ENCODE assay signal across 25 mouse cellular contexts in the genomic region with DNA sequence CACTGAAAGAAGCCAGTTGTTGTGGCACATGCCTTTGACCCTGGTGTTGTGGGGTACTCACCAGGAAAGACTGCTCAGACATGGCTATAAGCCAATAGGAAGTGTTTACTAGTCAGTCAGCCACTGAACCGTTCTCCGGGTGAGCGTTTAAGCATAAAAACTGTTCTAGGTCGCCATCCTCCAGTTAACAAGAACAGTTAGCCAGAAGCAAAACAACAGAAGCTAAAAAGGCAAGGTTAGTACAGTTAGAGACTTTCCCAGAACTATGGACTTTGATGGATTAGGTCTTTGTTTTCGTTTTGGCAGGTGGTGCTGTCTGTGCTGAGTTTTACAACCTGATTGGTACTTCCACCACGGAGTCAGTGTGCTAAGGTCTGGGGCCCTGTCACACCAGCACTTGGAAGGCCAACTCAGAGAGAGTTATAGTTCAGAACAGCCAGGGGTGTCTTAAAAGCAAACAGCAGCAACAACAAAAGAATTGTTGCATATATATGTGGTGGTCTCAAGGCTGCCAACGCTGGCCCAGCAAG. TPM values are rescaled to one million over a fixed set of nuclear protein-coding genes. Genes with fewer than 3 reads are reported as not detected.
A peak's percentile ranks its signal among the peaks of the same experiment; 100 is the strongest.
DNase-seq lines count a peak whose midpoint lies in the region; ATAC-seq and TF ChIP-seq lines count a peak whose summit lies in the region.
"Had no signal": no experiment of that assay in that cellular context is flagged by ENCODE, and none has a peak within 500 bp of the region (broad histone marks: within the 10 kb centered on the region; RNA-seq: fewer than 3 reads in every experiment).

No protein-coding gene starts in this region.

- H3K27me3 ChIP-seq in liver, postnatal 0 days (ENCODE audit: insufficient read depth, low read length): no peaks in the 10 kb centered on the region
- H3K27me3 ChIP-seq in liver, embryonic 12.5 days (replicated peaks): no peaks in the 10 kb centered on the region; the same call in 1 of the 2 replicates
- H3K27me3 ChIP-seq in intestine, embryonic 16.5 days (replicated peaks; ENCODE audit: control insufficient read depth, insufficient read depth, low read length): no peaks in the 10 kb centered on the region
- H3K27me3 ChIP-seq: embryonic facial prominence, embryonic 12.5 days; forebrain, embryonic 13.5 days; heart, embryonic 13.5 days; liver, embryonic 13.5 days; lung, embryonic 15.5 days; neural tube, embryonic 12.5 days had no signal

- H3K27ac ChIP-seq in liver, postnatal 0 days (ENCODE audit: low read depth): peak overlapping the region; percentile 75
- no peak overlapping the region for H3K27ac ChIP-seq in liver, embryonic 12.5 days
- peak overlapping the region; percentile 85 for H3K27ac ChIP-seq in bone marrow, adult 2 months (ENCODE audit: control insufficient read depth, insufficient read depth, low read depth, low read length, poor library complexity)
- peak overlapping the region; percentile 38; the same call in 1 of the 2 replicates for H3K27ac ChIP-seq in intestine, embryonic 16.5 days (ENCODE audit: low read length)
- H3K27ac ChIP-seq: embryonic facial prominence, embryonic 12.5 days; forebrain, embryonic 13.5 days; heart, embryonic 13.5 days; liver, embryonic 13.5 days; lung, embryonic 15.5 days; neural tube, embryonic 12.5 days had no signal

- TF ChIP-seq POLR2A in bone marrow, adult 2 months (IDR thresholded peaks at IDR 0.05; ENCODE audit: borderline replicate concordance, control insufficient read depth, low read depth, low read length): no peak

- no peak for TF ChIP-seq EP300 in liver, postnatal 0 days (IDR thresholded peaks at IDR 0.05; ENCODE audit: low read depth)

- H3K4me3 ChIP-seq in liver, postnatal 0 days (ENCODE audit: low read depth, low read length): no peak overlapping the region
- H3K4me3 ChIP-seq in liver, embryonic 12.5 days: no peak overlapping the region
- no peak overlapping the region for H3K4me3 ChIP-seq in bone marrow, adult 2 months (replicated peaks; ENCODE audit: control insufficient read depth, low read depth, low read length)
- H3K4me3 ChIP-seq in intestine, embryonic 16.5 days (ENCODE audit: low read length): no peak overlapping the region
- H3K4me3 ChIP-seq: embryonic facial prominence, embryonic 12.5 days; erythroblast, embryonic 14.5 days; forebrain, embryonic 13.5 days; heart, embryonic 13.5 days; liver, embryonic 13.5 days; lung, embryonic 15.5 days; neural tube, embryonic 12.5 days had no signal

- no peak overlapping the region; the same call in 1 of the 2 replicates for H3K9ac ChIP-seq in liver, postnatal 0 days (replicated peaks)
- no peak overlapping the region for H3K9ac ChIP-seq in liver, embryonic 12.5 days
- no peak overlapping the region for H3K9ac ChIP-seq in intestine, embryonic 16.5 days (ENCODE audit: low read depth, low read length)
- H3K9ac ChIP-seq: embryonic facial prominence, embryonic 12.5 days; forebrain, embryonic 13.5 days; heart, embryonic 13.5 days; liver, embryonic 13.5 days; lung, embryonic 15.5 days; neural tube, embryonic 12.5 days had no signal

- H3K4me1 ChIP-seq in liver, postnatal 0 days (ENCODE audit: insufficient read depth): peaks cover 16% of the 10 kb centered on the region
- H3K4me1 ChIP-seq in liver, embryonic 12.5 days: peaks cover 18% of the 10 kb centered on the region
- H3K4me1 ChIP-seq in bone marrow, adult 2 months (ENCODE audit: control insufficient read depth, insufficient read depth, low read length): peaks cover 3% of the 10 kb centered on the region; the same call in 1 of the 2 replicates
- peaks cover 11% of the 10 kb centered on the region for H3K4me1 ChIP-seq in intestine, embryonic 16.5 days (ENCODE audit: control insufficient read depth, insufficient read depth, low read length)

- peak; percentile 16; the same call in 1 of the 2 replicates for ATAC-seq in liver, postnatal 0 days
- no peak for ATAC-seq in liver, embryonic 12.5 days
- ATAC-seq in intestine, embryonic 16.5 days: peak; percentile 64
- ATAC-seq: forebrain, embryonic 13.5 days; hindbrain, embryonic 16.5 days had no signal

- no peak for DNase-seq in liver, postnatal 0 days
- peak; percentile 30 to 46 for DNase-seq in kidney, postnatal 36 days
- DNase-seq in natural killer cell, adult 2 months (ENCODE audit: low spot score in 2 of 2): no peak
- no peak for DNase-seq in cerebellum, adult 11 months
- DNase-seq: cerebellum, adult 9-11 months; gastrocnemius, postnatal 10 days; heart, adult 11 months; liver, embryonic 13.5 days; lung, postnatal 4 days; right cerebral cortex, postnatal 14 days; thymus, postnatal 36 days had no signal

- no peaks in the 10 kb centered on the region for H3K36me3 ChIP-seq in liver, postnatal 0 days (replicated peaks; ENCODE audit: insufficient read depth, low read length)
- H3K36me3 ChIP-seq in liver, embryonic 12.5 days: no peaks in the 10 kb centered on the region
- H3K36me3 ChIP-seq in intestine, embryonic 16.5 days (ENCODE audit: control insufficient read depth, insufficient read depth, low read length): no peaks in the 10 kb centered on the region
- H3K36me3 ChIP-seq: embryonic facial prominence, embryonic 12.5 days; heart, embryonic 13.5 days; liver, embryonic 13.5 days; lung, embryonic 15.5 days; neural tube, embryonic 12.5 days had no signal

- 48% methylated on average over 7 of the region's 7 CpGs for WGBS in liver, postnatal 0 days (ENCODE audit: insufficient replicate concordance)
- 67% methylated on average over 7 of the region's 7 CpGs for WGBS in liver, embryonic 12.5 days (ENCODE audit: insufficient replicate concordance)
- 20% methylated on average over 7 of the region's 7 CpGs for WGBS in bone marrow, adult 2 months
- WGBS in intestine, embryonic 16.5 days: 46% methylated on average over 7 of the region's 7 CpGs

- no peak overlapping the region for H3K4me2 ChIP-seq in liver, postnatal 0 days (ENCODE audit: low read depth, low read length)
- no peak overlapping the region for H3K4me2 ChIP-seq in liver, embryonic 12.5 days
- H3K4me2 ChIP-seq in intestine, embryonic 16.5 days (ENCODE audit: low read depth, low read length): no peak overlapping the region
- H3K4me2 ChIP-seq: embryonic facial prominence, embryonic 12.5 days; forebrain, embryonic 13.5 days; heart, embryonic 13.5 days; liver, embryonic 13.5 days; lung, embryonic 15.5 days; neural tube, embryonic 12.5 days had no signal

- no peaks in the 10 kb centered on the region for H3K9me3 ChIP-seq in liver, postnatal 0 days (ENCODE audit: low read length)
- no peaks in the 10 kb centered on the region for H3K9me3 ChIP-seq in liver, embryonic 12.5 days (replicated peaks)
- no peaks in the 10 kb centered on the region for H3K9me3 ChIP-seq in intestine, embryonic 16.5 days (ENCODE audit: control insufficient read depth, low read length)
- H3K9me3 ChIP-seq: embryonic facial prominence, embryonic 12.5 days; forebrain, embryonic 13.5 days; heart, embryonic 13.5 days; liver, embryonic 13.5 days; lung, embryonic 15.5 days; neural tube, embryonic 12.5 days had no signal

- TF ChIP-seq CTCF in liver, postnatal 0 days (IDR thresholded peaks at IDR 0.05; ENCODE audit: low read depth): no peak
- TF ChIP-seq CTCF in bone marrow, adult 2 months (IDR thresholded peaks at IDR 0.05; ENCODE audit: control insufficient read depth, insufficient read depth, low read length): no peak

RNA-seq across cellular contexts. Expression of a gene that starts 6.3 kb away (rescaled TPM):
- 151 and 153 TPM in 2 replicates for polyA plus RNA-seq in liver, postnatal 0 days (2015; fragmentation: Nextera tagmentation; extraction: Ambion mirVana)
- 218 and 230 TPM in 2 replicates for polyA plus RNA-seq in liver, embryonic 12.5 days (2016; fragmentation: Nextera tagmentation; extraction: Ambion mirVana)
- 173 and 200 TPM in 2 replicates for polyA plus RNA-seq in bone marrow, adult 2 months (2011; ENCODE audit: insufficient read depth, insufficient read length, low replicate concordance, missing spikeins)
- 266 and 271 TPM in 2 replicates for polyA plus RNA-seq in intestine, embryonic 16.5 days (2015; fragmentation: Nextera tagmentation; extraction: Ambion mirVana)

RNA-seq across cellular contexts. Expression of a gene that starts 10.2 kb away (rescaled TPM):
- not detected in 2 replicates for polyA plus RNA-seq in liver, postnatal 0 days (2015; fragmentation: Nextera tagmentation; extraction: Ambion mirVana)
- polyA plus RNA-seq in liver, embryonic 12.5 days (2016; fragmentation: Nextera tagmentation; extraction: Ambion mirVana): not detected in 2 replicates
- polyA plus RNA-seq in bone marrow, adult 2 months (2011; ENCODE audit: insufficient read depth, insufficient read length, low replicate concordance, missing spikeins): not detected in 2 replicates
- polyA plus RNA-seq in intestine, embryonic 16.5 days (2015; fragmentation: Nextera tagmentation; extraction: Ambion mirVana): 0.10 TPM in 1 of 2 replicates, not detected in the other
- polyA plus RNA-seq: C2C12; embryonic facial prominence, embryonic 12.5 days; erythroblast, embryonic 14.5 days; forebrain, embryonic 13.5 days; heart, embryonic 13.5 days; large intestine, adult 2 months; limb, embryonic 11.5 days; liver, embryonic 13.5 days; lung, embryonic 15.5 days; neural tube, embryonic 12.5 days; testis, adult 2 months had no signal

RNA-seq across cellular contexts. Expression of a gene that starts 49.2 kb away (rescaled TPM):
- 43.9 and 44.8 TPM in 2 replicates for polyA plus RNA-seq in liver, postnatal 0 days (2015; fragmentation: Nextera tagmentation; extraction: Ambion mirVana)
- 127 and 128 TPM in 2 replicates for polyA plus RNA-seq in liver, embryonic 12.5 days (2016; fragmentation: Nextera tagmentation; extraction: Ambion mirVana)
- polyA plus RNA-seq in bone marrow, adult 2 months (2011; ENCODE audit: insufficient read depth, insufficient read length, low replicate concordance, missing spikeins): 186 and 343 TPM in 2 replicates
- 44.5 and 49.0 TPM in 2 replicates for polyA plus RNA-seq in intestine, embryonic 16.5 days (2015; fragmentation: Nextera tagmentation; extraction: Ambion mirVana)

RNA-seq across cellular contexts. Expression of a gene that starts 56.5 kb away (rescaled TPM):
- polyA plus RNA-seq in liver, postnatal 0 days (2015; fragmentation: Nextera tagmentation; extraction: Ambion mirVana): not detected in 2 replicates
- not detected in 2 replicates for polyA plus RNA-seq in liver, embryonic 12.5 days (2016; fragmentation: Nextera tagmentation; extraction: Ambion mirVana)
- polyA plus RNA-seq in bone marrow, adult 2 months (2011; ENCODE audit: insufficient read depth, insufficient read length, low replicate concordance, missing spikeins): not detected in 2 replicates
- polyA plus RNA-seq in intestine, embryonic 16.5 days (2015; fragmentation: Nextera tagmentation; extraction: Ambion mirVana): not detected in 2 replicates
- polyA plus RNA-seq: C2C12; embryonic facial prominence, embryonic 12.5 days; erythroblast, embryonic 14.5 days; forebrain, embryonic 13.5 days; hindbrain, embryonic 16.5 days; large intestine, adult 2 months; limb, embryonic 11.5 days; liver, embryonic 13.5 days; lung, embryonic 15.5 days; neural tube, embryonic 12.5 days had no signal

Comparison
In these comparisons a context has a peak if more than half of its experiments do, and no peak if none do; other contexts are left out.
1. DNase-seq: peak in kidney, postnatal 36 days (2 of 2); none in liver, postnatal 0 days (single experiment), natural killer cell, adult 2 months (0 of 2) and cerebellum, adult 11 months (single experiment).